Mouse (Mus musculus) thymus, adult 18-20 months (tissue): ENCODE results near the gene 2810004N23Rik.
"Not testable (repeated sequence)": the region's sequence is repeated elsewhere in the genome, so short reads cannot be mapped to it uniquely, and the experiment has no call there.

Source experiments
- DNase-seq, 2 experiments: peaks; one replicate each; pipeline ENCODE4 v3.0.0; 2022; ENCODE audit warnings: mixed read lengths in 2 of 2

The 2810004N23Rik gene

GRCm38 (mm10) chr8:124863729-124864128, 809 bp upstream of the 2810004N23Rik start:
- DNase-seq, result no peak

GRCm38 (mm10) chr8:124863163-124863677, 300 bp upstream of the 2810004N23Rik start:
- no peak for DNase-seq

- DNase-seq, result no peak
These were observed 2.7 kb downstream of the 2810004N23Rik start for GRCm38 (mm10) chr8:124860188-124860587.

- DNase-seq, result no peak
These were observed 3.5 kb downstream of the 2810004N23Rik start for GRCm38 (mm10) chr8:124859466-124859865.

- DNase-seq, result no peak
These were observed 9.4 kb downstream of the 2810004N23Rik start for GRCm38 (mm10) chr8:124853511-124853910.

GRCm38 (mm10) chr8:124845573-124845972, 17.3 kb downstream of the 2810004N23Rik start:
- DNase-seq, result no peak

- DNase-seq, result no peak
These were observed 17.8 kb downstream of the 2810004N23Rik start for GRCm38 (mm10) chr8:124845131-124845530.

- not testable (repeated sequence) for DNase-seq
These were observed 20.0 kb downstream of the 2810004N23Rik start for GRCm38 (mm10) chr8:124842929-124843328.

- no peak for DNase-seq
These were observed 21.1 kb downstream of the 2810004N23Rik start for GRCm38 (mm10) chr8:124841775-124842174.

- no peak for DNase-seq
These were observed 22.0 kb downstream of the 2810004N23Rik start for GRCm38 (mm10) chr8:124840900-124841299.

GRCm38 (mm10) chr8:124839371-124839770, 23.5 kb downstream of the 2810004N23Rik start:
- DNase-seq, result no peak

GRCm38 (mm10) chr8:124837956-124838355, 25.0 kb downstream of the 2810004N23Rik start:
- no peak for DNase-seq

- DNase-seq, result no peak
These were observed 26.0 kb downstream of the 2810004N23Rik start for GRCm38 (mm10) chr8:124836907-124837306.

GRCm38 (mm10) chr8:124836273-124836672, 26.6 kb downstream of the 2810004N23Rik start:
- DNase-seq, result no peak

GRCm38 (mm10) chr8:124835848-124836247, 27.1 kb downstream of the 2810004N23Rik start:
- DNase-seq, result no peak

- no peak for DNase-seq
These were observed 29.3 kb downstream of the 2810004N23Rik start for GRCm38 (mm10) chr8:124833430-124834205.

GRCm38 (mm10) chr8:124831941-124832340, 31.0 kb downstream of the 2810004N23Rik start:
- DNase-seq, result no peak

GRCm38 (mm10) chr8:124831531-124831930, 31.4 kb downstream of the 2810004N23Rik start:
- DNase-seq, result no peak

- DNase-seq, result no peak
These were observed 32.9 kb downstream of the 2810004N23Rik start for GRCm38 (mm10) chr8:124830050-124830449.

GRCm38 (mm10) chr8:124828561-124829240, 34.2 kb downstream of the 2810004N23Rik start:
- DNase-seq, result no peak

- DNase-seq, result no peak
These were observed 35.5 kb downstream of the 2810004N23Rik start for GRCm38 (mm10) chr8:124827387-124827786.

GRCm38 (mm10) chr8:124826658-124827057, 36.3 kb downstream of the 2810004N23Rik start:
- DNase-seq, result no peak

GRCm38 (mm10) chr8:124823497-124823896, 39.4 kb downstream of the 2810004N23Rik start:
- no peak for DNase-seq

- no peak for DNase-seq
These were observed 42.8 kb downstream of the 2810004N23Rik start for GRCm38 (mm10) chr8:124820125-124820524.
